27 mouse cellular contexts compared by ENCODE assay signal in the genomic region with DNA sequence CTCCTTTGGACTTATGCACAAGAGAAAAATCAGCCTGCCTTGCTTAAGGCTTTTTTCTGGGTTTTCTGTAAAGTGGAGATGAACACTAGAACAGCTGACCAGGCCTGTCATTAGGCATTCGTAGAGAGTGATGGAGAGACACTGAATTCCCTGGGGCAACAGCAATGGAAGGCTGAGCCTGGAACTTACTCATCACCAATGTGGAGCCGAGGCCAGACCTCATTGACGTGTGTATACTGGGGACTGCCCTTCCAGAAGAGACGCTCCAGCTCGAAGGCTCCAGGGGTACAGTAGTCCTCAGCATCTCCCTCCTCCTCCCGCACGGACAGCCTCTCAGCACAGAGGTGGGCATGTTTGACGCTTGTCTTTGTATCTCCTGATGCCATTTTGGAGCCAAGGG. TPM values are rescaled to one million over a fixed set of nuclear protein-coding genes. Genes with fewer than 3 reads are reported as not detected.
DNase-seq lines count a peak whose midpoint lies in the region; ATAC-seq and TF ChIP-seq lines count a peak whose summit lies in the region.
"Had no signal": no experiment of that assay in that cellular context is flagged by ENCODE, and none has a peak within 500 bp of the region (broad histone marks: within the 10 kb centered on the region; RNA-seq: fewer than 3 reads in every experiment).

No protein-coding gene starts in this region.

- no peak for DNase-seq in heart, embryonic 10.5 days (ENCODE audit: low spot score)
- DNase-seq in heart, postnatal 10 days = no peak
- DNase-seq in layer of hippocampus, adult 2 months (ENCODE audit: low spot score in 2 of 2) = no peak
- DNase-seq in layer of hippocampus, adult 9-10 months (ENCODE audit: low spot score) = no peak
- no peak for DNase-seq in neural tube, embryonic 10.5 days (ENCODE audit: extremely low spot score, low spot score)
- DNase-seq: adrenal gland, postnatal 10 days; cerebellum, adult 11 months; cerebellum, adult 8-10 months; cerebellum, postnatal 14 days; embryo, embryonic 11 days; gastrocnemius, adult 2 months; gastrocnemius, postnatal 25 days had no signal

- 0 out of 2 replicates have a peak overlapping the region, but pooled peaks have one; percentile 22 for H3K4me2 ChIP-seq in heart, embryonic 11.5 days
- H3K4me2 ChIP-seq in heart, embryonic 15.5 days = no peak overlapping the region
- no peak overlapping the region for H3K4me2 ChIP-seq in neural tube, embryonic 12.5 days (replicated peaks)
- H3K4me2 ChIP-seq: embryonic facial prominence, embryonic 15.5 days; hindbrain, embryonic 14.5 days; intestine, embryonic 15.5 days had no signal

- H3K4me1 ChIP-seq in heart, embryonic 11.5 days (ENCODE audit: control insufficient read depth, insufficient read depth, low read length) = peaks cover 23% of the 10 kb centered on the region
- H3K4me1 ChIP-seq in heart, embryonic 10.5 days = peaks cover 32% of the 10 kb centered on the region
- H3K4me1 ChIP-seq in heart, embryonic 15.5 days (replicated peaks) = peaks cover 29% of the 10 kb centered on the region
- peaks cover 8% of the 10 kb centered on the region; the same call in 1 of the 2 replicates for H3K4me1 ChIP-seq in neural tube, embryonic 12.5 days
- H3K4me1 ChIP-seq: intestine, embryonic 15.5 days had no signal

- 71% methylated on average over 8 of the region's 8 CpGs for WGBS in heart, embryonic 11.5 days (ENCODE audit: insufficient replicate concordance)
- 73% methylated on average over 8 of the region's 8 CpGs for WGBS in heart, embryonic 10.5 days
- WGBS in heart, embryonic 15.5 days = 77% methylated on average over 8 of the region's 8 CpGs
- WGBS in neural tube, embryonic 12.5 days = 89% methylated on average over 8 of the region's 8 CpGs

- no peak overlapping the region for H3K9ac ChIP-seq in heart, embryonic 11.5 days (ENCODE audit: low read depth, low read length)
- H3K9ac ChIP-seq in heart, embryonic 15.5 days = no peak overlapping the region
- H3K9ac ChIP-seq in neural tube, embryonic 12.5 days = no peak overlapping the region
- H3K9ac ChIP-seq: embryonic facial prominence, embryonic 15.5 days; hindbrain, embryonic 14.5 days; intestine, embryonic 15.5 days had no signal

- no peak overlapping the region for H3K27ac ChIP-seq in heart, embryonic 11.5 days (ENCODE audit: low read depth, low read length)
- H3K27ac ChIP-seq in heart, embryonic 10.5 days = no peak overlapping the region
- H3K27ac ChIP-seq in heart, embryonic 15.5 days = peak overlapping the region; percentile 56
- H3K27ac ChIP-seq in layer of hippocampus, adult 2 months = peak overlapping the region; percentile 78
- 0 out of 2 replicates have a peak overlapping the region, but pooled peaks have one; percentile 2 for H3K27ac ChIP-seq in neural tube, embryonic 12.5 days
- H3K27ac ChIP-seq: embryonic facial prominence, embryonic 15.5 days; forebrain, embryonic 10.5 days; gastrocnemius, adult 2 months; hindbrain, embryonic 10.5 days; hindbrain, embryonic 14.5 days; intestine, embryonic 15.5 days had no signal

- no peak for TF ChIP-seq CTCF in layer of hippocampus, adult 2 months (conservative IDR thresholded peaks at IDR 0.05)

- no peaks in the 10 kb centered on the region for H3K9me3 ChIP-seq in heart, embryonic 11.5 days (replicated peaks; ENCODE audit: control insufficient read depth, low read length)
- no peaks in the 10 kb centered on the region for H3K9me3 ChIP-seq in heart, embryonic 10.5 days
- H3K9me3 ChIP-seq in heart, embryonic 15.5 days (replicated peaks) = no peaks in the 10 kb centered on the region
- H3K9me3 ChIP-seq in neural tube, embryonic 12.5 days = no peaks in the 10 kb centered on the region
- H3K9me3 ChIP-seq: embryonic facial prominence, embryonic 15.5 days; forebrain, embryonic 10.5 days; hindbrain, embryonic 10.5 days; intestine, embryonic 15.5 days had no signal

- H3K4me3 ChIP-seq in heart, embryonic 11.5 days (ENCODE audit: low read depth, low read length) = no peak overlapping the region
- H3K4me3 ChIP-seq in heart, embryonic 10.5 days = no peak overlapping the region
- no peak overlapping the region for H3K4me3 ChIP-seq in heart, embryonic 15.5 days
- no peak overlapping the region for H3K4me3 ChIP-seq in layer of hippocampus, adult 2 months
- H3K4me3 ChIP-seq in neural tube, embryonic 12.5 days = no peak overlapping the region
- H3K4me3 ChIP-seq: embryonic facial prominence, embryonic 15.5 days; erythroblast, embryonic 14.5 days; forebrain, embryonic 10.5 days; gastrocnemius, adult 2 months; hindbrain, embryonic 10.5 days; intestine, embryonic 15.5 days had no signal

- no peaks in the 10 kb centered on the region for H3K36me3 ChIP-seq in heart, embryonic 11.5 days (ENCODE audit: control insufficient read depth, insufficient read depth, low read length)
- no peaks in the 10 kb centered on the region for H3K36me3 ChIP-seq in heart, embryonic 10.5 days
- H3K36me3 ChIP-seq in heart, embryonic 15.5 days = no peaks in the 10 kb centered on the region
- H3K36me3 ChIP-seq in neural tube, embryonic 12.5 days = no peaks in the 10 kb centered on the region
- H3K36me3 ChIP-seq: embryonic facial prominence, embryonic 15.5 days; forebrain, embryonic 10.5 days; hindbrain, embryonic 10.5 days; intestine, embryonic 15.5 days had no signal

- intact Hi-C loops in heart, postnatal 10 days (cut with DNase I) = no loop called here

- H3K27me3 ChIP-seq in heart, embryonic 11.5 days (ENCODE audit: control insufficient read depth, insufficient read depth, low read length) = no peaks in the 10 kb centered on the region
- peaks cover 8% of the 10 kb centered on the region; the same call in 1 of the 2 replicates for H3K27me3 ChIP-seq in heart, embryonic 10.5 days (ENCODE audit: insufficient read depth, poor library complexity, severe bottlenecking)
- H3K27me3 ChIP-seq in heart, embryonic 15.5 days = no peaks in the 10 kb centered on the region
- no peaks in the 10 kb centered on the region for H3K27me3 ChIP-seq in neural tube, embryonic 12.5 days (replicated peaks)
- H3K27me3 ChIP-seq: embryonic facial prominence, embryonic 15.5 days; intestine, embryonic 15.5 days had no signal

- ATAC-seq in heart, embryonic 11.5 days (replicated peaks; ENCODE audit: insufficient number of reproducible peaks, low FRiP score, low TSS enrichment) = 0 out of 2 replicates have a peak, but pooled peaks have one; percentile 18
- ATAC-seq in heart, embryonic 15.5 days (replicated peaks; ENCODE audit: insufficient number of reproducible peaks, insufficient read depth, low FRiP score, low read depth) = no peak
- no peak for ATAC-seq in neural tube, embryonic 12.5 days (ENCODE audit: low FRiP score, low read depth)
- ATAC-seq: forebrain, embryonic 14.5 days; intestine, embryonic 15.5 days had no signal

RNA-seq across cellular contexts. Expression of a gene that starts 11.7 kb away (rescaled TPM):
- polyA plus RNA-seq in heart, embryonic 11.5 days (2014; fragmentation: Nextera tagmentation; extraction: Ambion mirVana) = 0.73 TPM in 1 of 2 replicates, not detected in the other
- 0.12 and 0.15 TPM in 2 replicates for polyA plus RNA-seq in heart, embryonic 10.5 days (2016; fragmentation: Nextera tagmentation; extraction: Ambion mirVana)
- polyA plus RNA-seq in heart, embryonic 15.5 days (2015; fragmentation: Nextera tagmentation; extraction: Ambion mirVana) = 0.14 and 0.32 TPM in 2 replicates
- total RNA-seq in heart, postnatal 10 days (2021) = under 1 TPM in 1 of 2 experiments, not detected in 1; 0.45 TPM
- total RNA-seq in layer of hippocampus, adult 2 months (2021) = under 1 TPM in 1 of 2 experiments, not detected in 1; 0.42 TPM
- not detected in 2 replicates for polyA plus RNA-seq in neural tube, embryonic 12.5 days (2016; fragmentation: Nextera tagmentation; extraction: Ambion mirVana)
- total RNA-seq: common myeloid progenitor, adult 5-6 weeks; granulocyte monocyte progenitor cell, adult 5-6 weeks; MEL had no signal
- polyA plus RNA-seq: embryonic facial prominence, embryonic 15.5 days; forebrain, embryonic 10.5 days; forebrain, embryonic 14.5 days; hindbrain, embryonic 14.5 days; intestine, embryonic 15.5 days had no signal

RNA-seq across cellular contexts. Expression of a gene that starts 47.6 kb away (rescaled TPM):
- polyA plus RNA-seq in heart, embryonic 11.5 days (2014; fragmentation: Nextera tagmentation; extraction: Ambion mirVana) = 10.8 TPM in 2 replicates
- polyA plus RNA-seq in heart, embryonic 10.5 days (2016; fragmentation: Nextera tagmentation; extraction: Ambion mirVana) = 9.9 and 11.6 TPM in 2 replicates
- polyA plus RNA-seq in heart, embryonic 15.5 days (2015; fragmentation: Nextera tagmentation; extraction: Ambion mirVana) = 7.7 and 8.9 TPM in 2 replicates
- total RNA-seq in heart, postnatal 10 days (2021) = 10 to 100 TPM; 27.2 to 30.5 TPM
- 10 to 100 TPM; 79.3 to 82.6 TPM for total RNA-seq in layer of hippocampus, adult 2 months (2021)
- polyA plus RNA-seq in neural tube, embryonic 12.5 days (2016; fragmentation: Nextera tagmentation; extraction: Ambion mirVana) = 14.6 and 15.2 TPM in 2 replicates

RNA-seq across cellular contexts. Expression of a gene that starts 48.3 kb away (rescaled TPM):
- polyA plus RNA-seq in heart, embryonic 11.5 days (2014; fragmentation: Nextera tagmentation; extraction: Ambion mirVana) = not detected in 2 replicates
- 0.10 TPM in 1 of 2 replicates, not detected in the other for polyA plus RNA-seq in heart, embryonic 10.5 days (2016; fragmentation: Nextera tagmentation; extraction: Ambion mirVana)
- 0.18 TPM in 1 of 2 replicates, not detected in the other for polyA plus RNA-seq in heart, embryonic 15.5 days (2015; fragmentation: Nextera tagmentation; extraction: Ambion mirVana)
- under 1 TPM in 1 of 2 experiments, not detected in 1; 0.60 TPM for total RNA-seq in heart, postnatal 10 days (2021)
- under 1 TPM; 0.32 to 0.84 TPM for total RNA-seq in layer of hippocampus, adult 2 months (2021)
- 0.30 TPM in 1 of 2 replicates, not detected in the other for polyA plus RNA-seq in neural tube, embryonic 12.5 days (2016; fragmentation: Nextera tagmentation; extraction: Ambion mirVana)
- total RNA-seq: common myeloid progenitor, adult 5-6 weeks; granulocyte monocyte progenitor cell, adult 5-6 weeks; MEL had no signal
- polyA plus RNA-seq: brain, embryonic 14.5 days; embryonic facial prominence, embryonic 11.5 days; erythroblast, embryonic 14.5 days; forebrain, embryonic 10.5 days; forebrain, embryonic 14.5 days; hindbrain, embryonic 10.5 days; intestine, embryonic 15.5 days had no signal

Comparison
In these comparisons a context has a peak if more than half of its experiments do, and no peak if none do; other contexts are left out.
1. H3K27ac ChIP-seq: peak in heart, embryonic 15.5 days (single experiment), layer of hippocampus, adult 2 months (single experiment) and neural tube, embryonic 12.5 days (single experiment); none in heart, embryonic 11.5 days (single experiment) and heart, embryonic 10.5 days (single experiment).